35 mouse cellular contexts compared by ENCODE assay signal in the genomic region with DNA sequence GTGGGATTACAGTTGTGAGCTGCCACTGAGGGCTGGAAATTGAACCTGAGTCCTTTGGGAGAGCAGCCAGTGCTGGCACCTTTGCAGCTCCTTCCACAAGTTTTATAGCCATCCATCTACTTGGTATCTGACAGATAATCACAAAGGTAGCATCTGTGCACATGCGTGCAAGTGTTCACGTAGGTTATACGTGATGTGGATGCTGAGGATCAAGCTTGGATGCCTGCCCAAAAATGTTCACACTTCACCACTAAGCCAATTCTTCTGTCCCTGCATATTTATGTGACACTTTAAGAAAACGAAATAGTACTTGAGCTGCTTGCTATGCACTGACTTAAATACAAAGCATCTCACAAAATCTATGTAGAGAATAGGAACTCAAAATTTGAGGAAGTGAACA. TPM values are rescaled to one million over a fixed set of nuclear protein-coding genes. Genes with fewer than 3 reads are reported as not detected.
A peak's percentile ranks its signal among the peaks of the same experiment; 100 is the strongest.
DNase-seq lines count a peak whose midpoint lies in the region; ATAC-seq and TF ChIP-seq lines count a peak whose summit lies in the region.
"Had no signal": no experiment of that assay in that cellular context is flagged by ENCODE, and none has a peak within 500 bp of the region (broad histone marks: within the 10 kb centered on the region; RNA-seq: fewer than 3 reads in every experiment).

No protein-coding gene starts in this region.

- no peak overlapping the region for H3K4me3 ChIP-seq in embryonic facial prominence, embryonic 14.5 days (ENCODE audit: low read depth, low read length)
- no peak overlapping the region for H3K4me3 ChIP-seq in embryonic facial prominence, embryonic 10.5 days
- no peak overlapping the region for H3K4me3 ChIP-seq in hindbrain, embryonic 13.5 days
- no peak overlapping the region for H3K4me3 ChIP-seq in hindbrain, embryonic 14.5 days (replicated peaks; ENCODE audit: low read length)
- no peak overlapping the region for H3K4me3 ChIP-seq in midbrain, postnatal 0 days (ENCODE audit: low read depth, low read length)
- no peak overlapping the region for H3K4me3 ChIP-seq in midbrain, embryonic 16.5 days (ENCODE audit: low read depth, low read length)
- H3K4me3 ChIP-seq in left cerebral cortex, adult 2 months, result no peak overlapping the region
- H3K4me3 ChIP-seq: embryonic facial prominence, embryonic 13.5 days; erythroblast, embryonic 14.5 days; heart, embryonic 12.5 days; midbrain, embryonic 10.5 days; neural tube, embryonic 12.5 days had no signal

- no peaks in the 10 kb centered on the region for H3K36me3 ChIP-seq in embryonic facial prominence, embryonic 14.5 days (ENCODE audit: control insufficient read depth, insufficient read depth, low read length)
- peaks cover 18% of the 10 kb centered on the region for H3K36me3 ChIP-seq in embryonic facial prominence, embryonic 10.5 days (replicated peaks)
- no peaks in the 10 kb centered on the region for H3K36me3 ChIP-seq in hindbrain, embryonic 13.5 days
- H3K36me3 ChIP-seq in hindbrain, embryonic 14.5 days (replicated peaks; ENCODE audit: control insufficient read depth, insufficient read depth), result peaks cover 19% of the 10 kb centered on the region; the same call in 1 of the 2 replicates
- no peaks in the 10 kb centered on the region for H3K36me3 ChIP-seq in midbrain, postnatal 0 days (ENCODE audit: insufficient read depth, low read length)
- H3K36me3 ChIP-seq in midbrain, embryonic 16.5 days (ENCODE audit: control insufficient read depth, insufficient read depth, low read length), result no peaks in the 10 kb centered on the region
- H3K36me3 ChIP-seq: embryonic facial prominence, embryonic 13.5 days; neural tube, embryonic 12.5 days had no signal

- H3K9me3 ChIP-seq in embryonic facial prominence, embryonic 14.5 days (ENCODE audit: control insufficient read depth, low read length), result no peaks in the 10 kb centered on the region
- no peaks in the 10 kb centered on the region for H3K9me3 ChIP-seq in embryonic facial prominence, embryonic 10.5 days
- no peaks in the 10 kb centered on the region for H3K9me3 ChIP-seq in hindbrain, embryonic 13.5 days
- no peaks in the 10 kb centered on the region for H3K9me3 ChIP-seq in hindbrain, embryonic 14.5 days (ENCODE audit: control insufficient read depth, low read length)
- H3K9me3 ChIP-seq in midbrain, postnatal 0 days (ENCODE audit: low read length), result no peaks in the 10 kb centered on the region
- H3K9me3 ChIP-seq in midbrain, embryonic 16.5 days (replicated peaks; ENCODE audit: control insufficient read depth, low read length, poor library complexity, severe bottlenecking), result no peaks in the 10 kb centered on the region
- H3K9me3 ChIP-seq: embryonic facial prominence, embryonic 13.5 days; heart, embryonic 12.5 days; midbrain, embryonic 10.5 days; neural tube, embryonic 12.5 days had no signal

- WGBS in embryonic facial prominence, embryonic 14.5 days, result 79% methylated on average over 4 of the region's 4 CpGs
- 94% methylated on average over 4 of the region's 4 CpGs for WGBS in embryonic facial prominence, embryonic 10.5 days
- 85% methylated on average over 4 of the region's 4 CpGs for WGBS in hindbrain, embryonic 13.5 days
- WGBS in hindbrain, embryonic 14.5 days, result 77% methylated on average over 4 of the region's 4 CpGs
- WGBS in midbrain, postnatal 0 days, result 69% methylated on average over 4 of the region's 4 CpGs
- 77% methylated on average over 4 of the region's 4 CpGs for WGBS in midbrain, embryonic 16.5 days

- DNase-seq in embryonic facial prominence, embryonic 14.5 days (ENCODE audit: low spot score), result peak; percentile 17
- no peak for DNase-seq in embryonic facial prominence, embryonic 10.5 days (ENCODE audit: low spot score)
- DNase-seq in hindbrain, embryonic 14.5 days (ENCODE audit: low spot score), result no peak
- DNase-seq in midbrain, postnatal 0 days (ENCODE audit: low spot score), result peak; percentile 25
- DNase-seq in left cerebral cortex, adult 2 months (ENCODE audit: extremely low spot score in 1 of 2, low spot score in 2 of 2), result no peak
- no peak for DNase-seq in layer of hippocampus, adult 18-20 months (ENCODE audit: low spot score in 2 of 2)
- DNase-seq: adrenal gland, adult 8-10 months; cerebellum, adult 11 months; cerebellum, adult 9-10 months; cerebellum, postnatal 36 days; gastrocnemius, postnatal 14 days; heart, adult 18-20 months; heart, postnatal 4 days; kidney, adult 9 months; kidney, postnatal 10 days; layer of hippocampus, adult 9-11 months; liver; lung, adult 2 months; lung, postnatal 14 days; right cerebral cortex, postnatal 4 days; thymus, adult 2 months; thymus, postnatal 36 days had no signal

- H3K9ac ChIP-seq in embryonic facial prominence, embryonic 14.5 days (ENCODE audit: low read depth, low read length), result no peak overlapping the region
- H3K9ac ChIP-seq in hindbrain, embryonic 13.5 days, result no peak overlapping the region
- no peak overlapping the region for H3K9ac ChIP-seq in hindbrain, embryonic 14.5 days
- H3K9ac ChIP-seq in midbrain, postnatal 0 days (replicated peaks; ENCODE audit: low read length, poor library complexity, severe bottlenecking), result no peak overlapping the region
- H3K9ac ChIP-seq in midbrain, embryonic 16.5 days (ENCODE audit: low read depth, low read length), result no peak overlapping the region
- H3K9ac ChIP-seq: embryonic facial prominence, embryonic 13.5 days; heart, embryonic 12.5 days; liver, embryonic 14.5 days; neural tube, embryonic 12.5 days had no signal

- H3K27me3 ChIP-seq in embryonic facial prominence, embryonic 14.5 days (replicated peaks; ENCODE audit: control insufficient read depth, insufficient read depth, low read length), result no peaks in the 10 kb centered on the region
- no peaks in the 10 kb centered on the region for H3K27me3 ChIP-seq in embryonic facial prominence, embryonic 10.5 days (replicated peaks; ENCODE audit: low read depth, poor library complexity, severe bottlenecking)
- H3K27me3 ChIP-seq in hindbrain, embryonic 13.5 days, result no peaks in the 10 kb centered on the region
- H3K27me3 ChIP-seq in hindbrain, embryonic 14.5 days (ENCODE audit: control insufficient read depth, insufficient read depth, low read length), result no peaks in the 10 kb centered on the region
- H3K27me3 ChIP-seq in midbrain, postnatal 0 days (ENCODE audit: insufficient read depth, low read length), result no peaks in the 10 kb centered on the region
- no peaks in the 10 kb centered on the region for H3K27me3 ChIP-seq in midbrain, embryonic 16.5 days (ENCODE audit: control insufficient read depth, insufficient read depth, low read depth, low read length)
- H3K27me3 ChIP-seq: CH12.LX; embryonic facial prominence, embryonic 13.5 days; heart, embryonic 12.5 days; neural tube, embryonic 12.5 days had no signal

- no peak for ATAC-seq in embryonic facial prominence, embryonic 14.5 days (ENCODE audit: low read depth)
- ATAC-seq in hindbrain, embryonic 13.5 days (ENCODE audit: low FRiP score), result 0 out of 2 replicates have a peak, but pooled peaks have one; percentile 15
- no peak for ATAC-seq in hindbrain, embryonic 14.5 days (ENCODE audit: low FRiP score)
- no peak for ATAC-seq in midbrain, postnatal 0 days (ENCODE audit: low FRiP score)
- ATAC-seq in midbrain, embryonic 16.5 days, result no peak
- ATAC-seq: intestine, postnatal 0 days had no signal

- no peak overlapping the region for H3K4me2 ChIP-seq in embryonic facial prominence, embryonic 14.5 days (ENCODE audit: low read depth, low read length)
- H3K4me2 ChIP-seq in hindbrain, embryonic 13.5 days, result no peak overlapping the region
- H3K4me2 ChIP-seq in hindbrain, embryonic 14.5 days (replicated peaks), result no peak overlapping the region
- no peak overlapping the region for H3K4me2 ChIP-seq in midbrain, postnatal 0 days (ENCODE audit: low read depth, low read length, poor library complexity, severe bottlenecking)
- no peak overlapping the region for H3K4me2 ChIP-seq in midbrain, embryonic 16.5 days (ENCODE audit: low read length)
- H3K4me2 ChIP-seq: embryonic facial prominence, embryonic 13.5 days; heart, embryonic 12.5 days; neural tube, embryonic 12.5 days had no signal

- TF ChIP-seq CTCF in midbrain, postnatal 0 days (IDR thresholded peaks at IDR 0.05), result no peak
- TF ChIP-seq CTCF in left cerebral cortex, adult 2 months (IDR thresholded peaks at IDR 0.05), result no peak

- intact Hi-C loops in left cerebral cortex, adult 2 months (cut with DNase I), result no loop called here

- H3K4me1 ChIP-seq in embryonic facial prominence, embryonic 14.5 days (ENCODE audit: control insufficient read depth, insufficient read depth, low read length), result no peaks in the 10 kb centered on the region
- no peaks in the 10 kb centered on the region for H3K4me1 ChIP-seq in embryonic facial prominence, embryonic 10.5 days
- H3K4me1 ChIP-seq in hindbrain, embryonic 13.5 days (replicated peaks), result no peaks in the 10 kb centered on the region
- no peaks in the 10 kb centered on the region for H3K4me1 ChIP-seq in hindbrain, embryonic 14.5 days (replicated peaks; ENCODE audit: control insufficient read depth, insufficient read depth, low read length)
- no peaks in the 10 kb centered on the region for H3K4me1 ChIP-seq in midbrain, postnatal 0 days (ENCODE audit: insufficient read depth, low read length)
- H3K4me1 ChIP-seq in midbrain, embryonic 16.5 days (ENCODE audit: control insufficient read depth, insufficient read depth, low read length), result no peaks in the 10 kb centered on the region
- H3K4me1 ChIP-seq: neural tube, embryonic 12.5 days had no signal

- H3K27ac ChIP-seq in embryonic facial prominence, embryonic 14.5 days (replicated peaks; ENCODE audit: low read depth, low read length), result no peak overlapping the region
- H3K27ac ChIP-seq in embryonic facial prominence, embryonic 10.5 days (replicated peaks), result no peak overlapping the region
- no peak overlapping the region for H3K27ac ChIP-seq in hindbrain, embryonic 13.5 days
- H3K27ac ChIP-seq in hindbrain, embryonic 14.5 days, result no peak overlapping the region
- no peak overlapping the region for H3K27ac ChIP-seq in midbrain, postnatal 0 days (ENCODE audit: low read depth, low read length)
- no peak overlapping the region for H3K27ac ChIP-seq in midbrain, embryonic 16.5 days (ENCODE audit: low read length)
- H3K27ac ChIP-seq in left cerebral cortex, adult 2 months, result no peak overlapping the region
- H3K27ac ChIP-seq: embryonic facial prominence, embryonic 13.5 days; liver, embryonic 14.5 days; midbrain, embryonic 10.5 days; neural tube, embryonic 12.5 days had no signal

RNA-seq across cellular contexts. Expression of a gene that starts 38.8 kb away (rescaled TPM):
- 125 and 146 TPM in 2 replicates for polyA plus RNA-seq in embryonic facial prominence, embryonic 14.5 days (2014; fragmentation: Nextera tagmentation; extraction: Ambion mirVana)
- polyA plus RNA-seq in embryonic facial prominence, embryonic 10.5 days (2016; fragmentation: Nextera tagmentation; extraction: Ambion mirVana), result 223 and 230 TPM in 2 replicates
- polyA plus RNA-seq in hindbrain, embryonic 13.5 days (2015; fragmentation: Nextera tagmentation; extraction: Ambion mirVana), result 177 and 179 TPM in 2 replicates
- 152 and 168 TPM in 2 replicates for polyA plus RNA-seq in hindbrain, embryonic 14.5 days (2014; fragmentation: Nextera tagmentation; extraction: Ambion mirVana)
- 120 and 151 TPM in 2 replicates for total RNA-seq in midbrain, postnatal 0 days (2014; rRNA removed)
- polyA plus RNA-seq in midbrain, postnatal 0 days (2015; fragmentation: Nextera tagmentation; extraction: Ambion mirVana), result 78.9 and 85.1 TPM in 2 replicates
- polyA plus RNA-seq in midbrain, embryonic 16.5 days (2015; fragmentation: Nextera tagmentation; extraction: Ambion mirVana), result 140 and 171 TPM in 2 replicates
- 100 to 1,000 TPM; 116 to 120 TPM for total RNA-seq in left cerebral cortex, adult 2 months (2021)
- 100 to 1,000 TPM; 114 to 124 TPM for total RNA-seq in layer of hippocampus, adult 18-20 months (2021)

RNA-seq across cellular contexts. Expression of a gene that starts 48.4 kb away (rescaled TPM):
- polyA plus RNA-seq in embryonic facial prominence, embryonic 14.5 days (2014; fragmentation: Nextera tagmentation; extraction: Ambion mirVana), result 0.18 TPM in 1 of 2 replicates, not detected in the other
- not detected in 2 replicates for polyA plus RNA-seq in embryonic facial prominence, embryonic 10.5 days (2016; fragmentation: Nextera tagmentation; extraction: Ambion mirVana)
- polyA plus RNA-seq in hindbrain, embryonic 13.5 days (2015; fragmentation: Nextera tagmentation; extraction: Ambion mirVana), result not detected in 2 replicates
- not detected in 2 replicates for polyA plus RNA-seq in hindbrain, embryonic 14.5 days (2014; fragmentation: Nextera tagmentation; extraction: Ambion mirVana)
- total RNA-seq in midbrain, postnatal 0 days (2014; rRNA removed), result not detected in 2 replicates
- polyA plus RNA-seq in midbrain, postnatal 0 days (2015; fragmentation: Nextera tagmentation; extraction: Ambion mirVana), result 0.17 TPM in 1 of 2 replicates, not detected in the other
- polyA plus RNA-seq in midbrain, embryonic 16.5 days (2015; fragmentation: Nextera tagmentation; extraction: Ambion mirVana), result not detected in 2 replicates
- 1 to 10 TPM; 1.4 to 1.6 TPM for total RNA-seq in left cerebral cortex, adult 2 months (2021)
- 1 to 10 TPM; 1.6 to 2.6 TPM for total RNA-seq in layer of hippocampus, adult 18-20 months (2021)
- total RNA-seq: CH12.LX, ES-E14 had no signal
- polyA plus RNA-seq: C2C12; embryonic facial prominence, embryonic 13.5 days; erythroblast, embryonic 14.5 days; limb, embryonic 11.5 days; midbrain, embryonic 10.5 days; neural tube, embryonic 12.5 days had no signal

RNA-seq across cellular contexts. Expression of a gene that starts 58.9 kb away (rescaled TPM):
- polyA plus RNA-seq in embryonic facial prominence, embryonic 14.5 days (2014; fragmentation: Nextera tagmentation; extraction: Ambion mirVana), result 105 and 146 TPM in 2 replicates
- 7.2 and 11.9 TPM in 2 replicates for polyA plus RNA-seq in embryonic facial prominence, embryonic 10.5 days (2016; fragmentation: Nextera tagmentation; extraction: Ambion mirVana)
- 25.9 and 29.3 TPM in 2 replicates for polyA plus RNA-seq in hindbrain, embryonic 13.5 days (2015; fragmentation: Nextera tagmentation; extraction: Ambion mirVana)
- polyA plus RNA-seq in hindbrain, embryonic 14.5 days (2014; fragmentation: Nextera tagmentation; extraction: Ambion mirVana), result 30.1 and 32.5 TPM in 2 replicates
- 9.7 and 13.0 TPM in 2 replicates for total RNA-seq in midbrain, postnatal 0 days (2014; rRNA removed)
- polyA plus RNA-seq in midbrain, postnatal 0 days (2015; fragmentation: Nextera tagmentation; extraction: Ambion mirVana), result 23.8 and 26.8 TPM in 2 replicates
- 13.4 and 16.8 TPM in 2 replicates for polyA plus RNA-seq in midbrain, embryonic 16.5 days (2015; fragmentation: Nextera tagmentation; extraction: Ambion mirVana)
- 10 to 100 TPM; 11.1 to 14.4 TPM for total RNA-seq in left cerebral cortex, adult 2 months (2021)
- total RNA-seq in layer of hippocampus, adult 18-20 months (2021), result 10 to 100 TPM; 14.0 to 18.7 TPM

Comparison
In these comparisons a context has a peak if more than half of its experiments do, and no peak if none do; other contexts are left out.
1. DNase-seq: peak in embryonic facial prominence, embryonic 14.5 days (single experiment) and midbrain, postnatal 0 days (single experiment); none in embryonic facial prominence, embryonic 10.5 days (single experiment), hindbrain, embryonic 14.5 days (single experiment), left cerebral cortex, adult 2 months (0 of 2) and layer of hippocampus, adult 18-20 months (0 of 2).